Mouse (Mus musculus): ENCODE measurements at regions not wholly inside any gene's neighbourhood (a gene's known extent, or its start where the extent isn't known, plus 50 kb on each side); places are given as distances from the start of the nearest gene placed in this dataset.
"Not testable (repeated sequence)": the region's sequence is repeated elsewhere in the genome, so short reads cannot be mapped to it uniquely, and the experiment has no call there.

DNA sequence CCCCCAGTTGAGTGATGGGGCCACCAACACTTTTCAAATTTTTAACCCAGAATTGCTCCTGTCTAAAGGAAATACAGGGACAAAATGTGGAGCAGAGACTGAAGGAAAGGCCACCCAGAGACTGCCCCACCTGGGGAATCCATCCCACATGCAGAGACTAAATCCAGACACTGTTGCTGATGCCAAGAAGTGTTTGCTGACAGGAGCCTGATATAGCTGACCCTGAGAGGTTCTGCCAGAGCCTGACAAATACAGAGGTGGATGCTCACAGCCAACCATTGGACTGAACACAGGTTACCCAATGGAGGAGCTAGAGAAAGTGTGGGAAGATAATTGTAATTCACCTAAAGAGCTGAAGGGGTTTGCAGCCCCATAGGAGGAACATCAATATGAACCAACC is 126.6 kb upstream of the Nhs start:
- H3K4me3 ChIP-seq (replicated peaks; ENCODE audit: low read length); ATAC-seq (ENCODE audit: insufficient read depth, low FRiP score); H3K27ac ChIP-seq (ENCODE audit: low read length); H3K36me3 ChIP-seq (ENCODE audit: control insufficient read depth, insufficient read depth, low read length); H3K4me2 ChIP-seq (ENCODE audit: low read depth, low read length); H3K9me3 ChIP-seq (replicated peaks; ENCODE audit: control insufficient read depth, low read length); H3K9ac ChIP-seq (ENCODE audit: low read length); H3K27me3 ChIP-seq (ENCODE audit: control insufficient read depth, insufficient read depth, low read length); H3K4me1 ChIP-seq (ENCODE audit: control insufficient read depth, insufficient read depth, low read length): not testable (repeated sequence)

DNA sequence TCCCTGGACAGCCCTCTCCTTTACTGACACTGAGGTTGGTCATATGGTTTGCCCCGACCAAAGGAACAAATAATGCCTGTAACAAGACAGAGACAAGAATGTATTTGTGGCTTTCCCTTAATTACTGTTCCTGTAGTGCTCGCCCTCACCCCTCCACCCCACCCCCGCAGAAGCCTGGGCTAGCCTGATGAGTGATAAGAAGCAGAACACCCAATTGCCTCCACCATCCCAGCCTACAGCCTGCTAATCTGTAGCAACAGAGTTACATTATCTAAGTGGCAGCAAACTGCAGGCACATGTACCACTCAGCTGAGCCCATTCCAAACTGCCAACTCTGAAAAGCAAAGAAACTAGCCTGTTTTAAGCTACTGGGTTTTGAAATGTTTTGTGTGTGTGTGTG is 124.7 kb upstream of the Nhs start:
- H3K27me3 ChIP-seq (ENCODE audit: control insufficient read depth, insufficient read depth, low read length) = no peaks in the 10 kb centered on the region
- H3K4me2 ChIP-seq (ENCODE audit: low read depth, low read length) = no peak overlapping the region
- H3K36me3 ChIP-seq (ENCODE audit: control insufficient read depth, insufficient read depth, low read length) = no peaks in the 10 kb centered on the region
- no peak overlapping the region for H3K27ac ChIP-seq (ENCODE audit: low read length)
- ATAC-seq (ENCODE audit: insufficient read depth, low FRiP score) = no peak
- H3K4me1 ChIP-seq (ENCODE audit: control insufficient read depth, insufficient read depth, low read length) = no peaks in the 10 kb centered on the region
- H3K4me3 ChIP-seq (replicated peaks; ENCODE audit: low read length) = no peak overlapping the region
- H3K9ac ChIP-seq (ENCODE audit: low read length) = no peak overlapping the region
- no peaks in the 10 kb centered on the region for H3K9me3 ChIP-seq (replicated peaks; ENCODE audit: control insufficient read depth, low read length)
- WGBS = 48% methylated on average over 3 of the region's 3 CpGs

DNA sequence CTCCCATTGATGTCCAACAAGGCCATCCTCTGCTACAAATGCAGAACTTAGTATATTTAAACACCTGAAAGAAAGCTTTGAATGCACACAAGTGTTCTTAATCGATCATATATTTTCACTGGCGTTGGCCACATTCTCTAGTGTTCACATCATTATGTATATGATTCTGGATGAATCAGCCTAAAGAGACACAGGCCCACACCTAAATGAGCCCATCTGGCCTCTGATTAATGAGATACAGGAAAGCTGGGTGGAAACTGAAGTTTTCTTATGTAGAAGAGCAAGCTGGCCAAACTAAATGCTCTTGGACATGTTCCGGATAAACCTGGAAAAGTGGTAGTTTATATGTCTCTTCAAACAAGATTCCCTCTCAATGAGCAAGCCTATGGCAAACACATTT is 123.2 kb upstream of the Nhs start:
- ATAC-seq (ENCODE audit: insufficient read depth, low FRiP score) = no peak
- Histone ChIP-seq H3K27me3 (ENCODE audit: control insufficient read depth, insufficient read depth, low read length) (no peaks in the 10 kb centered on the region), H3K36me3 (ENCODE audit: control insufficient read depth, insufficient read depth, low read length) (no peaks in the 10 kb centered on the region), H3K4me2 (ENCODE audit: low read depth, low read length) (no peak overlapping the region), H3K4me3 (replicated peaks; ENCODE audit: low read length) (no peak overlapping the region), H3K9ac (ENCODE audit: low read length) (no peak overlapping the region), H3K9me3 (replicated peaks; ENCODE audit: control insufficient read depth, low read length) (no peaks in the 10 kb centered on the region), H3K27ac (ENCODE audit: low read length) (no peak overlapping the region), H3K4me1 (ENCODE audit: control insufficient read depth, insufficient read depth, low read length) (no peaks in the 10 kb centered on the region)
- 86% methylated on average over 3 of the region's 3 CpGs for WGBS

DNA sequence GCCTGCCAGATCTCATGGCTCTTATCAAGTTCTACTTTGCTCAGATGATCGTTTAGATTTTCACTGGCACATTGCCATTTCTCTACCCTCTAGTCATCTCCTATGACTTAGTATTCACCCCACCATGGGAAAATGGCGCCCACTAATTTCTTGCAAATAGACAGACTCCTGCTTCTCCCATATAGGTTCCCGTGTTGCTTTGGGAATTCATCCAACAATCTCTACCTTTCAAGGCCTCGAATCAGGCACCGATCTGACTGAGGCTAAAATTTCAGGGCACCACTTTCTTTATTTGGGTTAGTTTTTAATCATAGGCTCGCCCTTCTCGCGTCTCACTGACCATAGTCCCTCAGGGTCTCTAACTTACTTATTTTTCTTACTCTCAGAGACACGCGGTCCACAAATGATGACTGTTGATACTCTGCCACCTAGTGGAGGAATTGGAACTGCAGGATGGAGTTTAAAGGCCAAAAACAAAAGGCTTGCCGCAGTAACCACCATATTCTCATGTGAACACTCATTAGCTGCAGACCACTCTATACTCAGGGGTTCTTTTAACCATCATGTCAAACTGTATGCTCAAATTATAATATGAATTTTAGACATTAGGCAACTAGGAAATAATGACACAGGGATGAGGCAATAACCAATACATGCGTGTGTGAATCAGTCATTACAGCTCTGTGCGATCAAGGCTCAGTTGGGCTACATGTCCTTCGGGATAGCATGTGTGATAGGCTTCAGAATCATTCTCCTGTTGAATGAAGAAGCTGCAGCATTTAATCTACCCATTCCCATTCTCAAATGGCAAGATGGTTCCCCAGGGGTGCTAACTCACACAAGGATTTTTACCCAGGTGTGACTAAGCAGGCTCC is 119.5 kb upstream of the Nhs start:
- Histone ChIP-seq H3K4me3 (replicated peaks; ENCODE audit: low read length) (no peak overlapping the region), H3K9ac (ENCODE audit: low read length) (no peak overlapping the region), H3K27me3 (ENCODE audit: control insufficient read depth, insufficient read depth, low read length) (no peaks in the 10 kb centered on the region; the same call in 1 of the 2 replicates), H3K4me1 (ENCODE audit: control insufficient read depth, insufficient read depth, low read length) (no peaks in the 10 kb centered on the region), H3K36me3 (ENCODE audit: control insufficient read depth, insufficient read depth, low read length) (no peaks in the 10 kb centered on the region), H3K9me3 (replicated peaks; ENCODE audit: control insufficient read depth, low read length) (no peaks in the 10 kb centered on the region), H3K27ac (ENCODE audit: low read length) (no peak overlapping the region), H3K4me2 (ENCODE audit: low read depth, low read length) (no peak overlapping the region)
- ATAC-seq (ENCODE audit: insufficient read depth, low FRiP score) = no peak
- 55% methylated on average over 14 of the region's 14 CpGs for WGBS

DNA sequence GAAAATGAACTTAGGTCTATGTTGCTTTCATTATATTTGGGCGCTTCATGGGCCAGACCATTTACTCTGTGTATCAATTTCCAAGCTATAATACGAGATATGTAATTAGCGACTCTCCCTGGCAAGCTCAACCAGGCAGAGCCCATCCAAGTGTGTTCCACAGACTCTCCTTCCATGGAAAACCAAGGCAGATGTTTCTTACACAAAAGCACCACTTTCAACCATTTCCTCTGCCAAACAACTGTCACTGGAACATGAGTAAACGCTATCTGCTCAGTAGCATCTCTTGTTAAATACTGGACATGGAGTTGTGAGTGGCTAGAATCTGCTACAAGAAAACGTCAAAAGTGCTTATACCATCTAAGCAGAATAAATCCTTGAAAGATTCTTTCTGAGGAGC is 115.1 kb upstream of the Nhs start:
- H3K4me2 ChIP-seq (ENCODE audit: low read depth, low read length) = no peak overlapping the region
- no peak overlapping the region for H3K9ac ChIP-seq (ENCODE audit: low read length)
- H3K4me3 ChIP-seq (replicated peaks; ENCODE audit: low read length) = no peak overlapping the region
- no peak overlapping the region for H3K27ac ChIP-seq (ENCODE audit: low read length)
- H3K27me3 ChIP-seq (ENCODE audit: control insufficient read depth, insufficient read depth, low read length) = no peaks in the 10 kb centered on the region; the same call in 1 of the 2 replicates
- H3K9me3 ChIP-seq (replicated peaks; ENCODE audit: control insufficient read depth, low read length) = no peaks in the 10 kb centered on the region
- ATAC-seq (ENCODE audit: insufficient read depth, low FRiP score) = no peak
- no peaks in the 10 kb centered on the region for H3K36me3 ChIP-seq (ENCODE audit: control insufficient read depth, insufficient read depth, low read length)
- 64% methylated on average over 5 of the region's 5 CpGs for WGBS
- H3K4me1 ChIP-seq (ENCODE audit: control insufficient read depth, insufficient read depth, low read length) = no peaks in the 10 kb centered on the region

DNA sequence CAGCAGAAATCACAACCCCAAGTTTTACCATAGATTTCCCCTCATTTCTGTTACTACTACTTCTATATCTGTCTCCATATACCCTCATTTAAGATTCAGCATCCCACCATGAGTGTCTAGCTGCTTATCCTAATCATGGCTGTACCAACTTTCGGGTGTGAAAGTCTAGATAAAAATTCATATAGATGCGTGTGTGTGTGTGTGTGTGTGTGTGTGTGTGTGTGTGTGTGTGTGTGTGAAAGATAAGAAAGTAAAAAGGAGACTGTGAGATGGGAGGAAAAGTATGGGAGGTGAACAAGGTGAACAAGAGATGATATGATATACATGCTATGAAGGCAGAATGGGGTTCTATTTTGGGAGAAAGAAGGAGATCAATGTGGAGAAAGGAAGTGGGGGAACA is 111.7 kb upstream of the Nhs start:
- ATAC-seq (ENCODE audit: insufficient read depth, low FRiP score) = no peak
- peaks cover 4% of the 10 kb centered on the region; the same call in 1 of the 2 replicates for H3K27me3 ChIP-seq (ENCODE audit: control insufficient read depth, insufficient read depth, low read length)
- H3K36me3 ChIP-seq (ENCODE audit: control insufficient read depth, insufficient read depth, low read length) = no peaks in the 10 kb centered on the region

DNA sequence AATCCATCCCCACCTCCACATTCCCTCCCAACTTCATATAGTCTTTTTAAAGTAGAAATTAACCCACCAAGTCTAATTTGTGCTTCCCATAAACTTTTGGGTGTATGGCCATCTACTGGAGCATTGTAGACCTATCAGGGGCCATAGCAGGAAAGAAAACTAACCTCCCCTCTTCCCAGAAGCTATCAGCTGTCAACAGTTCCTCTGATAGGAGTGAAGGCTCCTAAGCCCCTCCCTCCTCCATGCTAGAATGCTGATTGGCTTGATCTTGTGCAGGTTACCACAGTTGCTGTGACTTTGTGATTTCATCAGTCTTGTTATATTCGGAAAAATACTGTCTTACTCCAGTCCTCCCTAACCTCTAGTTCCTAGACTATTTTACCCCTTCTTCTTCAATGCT is 109.4 kb upstream of the Nhs start:
- no peak overlapping the region for H3K9ac ChIP-seq (ENCODE audit: low read length)
- peaks cover 4% of the 10 kb centered on the region; the same call in 1 of the 2 replicates for H3K27me3 ChIP-seq (ENCODE audit: control insufficient read depth, insufficient read depth, low read length)
- no peak overlapping the region for H3K4me2 ChIP-seq (ENCODE audit: low read depth, low read length)
- H3K27ac ChIP-seq (ENCODE audit: low read length) = no peak overlapping the region
- no peaks in the 10 kb centered on the region for H3K36me3 ChIP-seq (ENCODE audit: control insufficient read depth, insufficient read depth, low read length)
- no peak overlapping the region for H3K4me3 ChIP-seq (replicated peaks; ENCODE audit: low read length)
- no peak for ATAC-seq (ENCODE audit: insufficient read depth, low FRiP score)
- H3K4me1 ChIP-seq (ENCODE audit: control insufficient read depth, insufficient read depth, low read length) = no peaks in the 10 kb centered on the region
- no peaks in the 10 kb centered on the region for H3K9me3 ChIP-seq (replicated peaks; ENCODE audit: control insufficient read depth, low read length)
- 97% methylated on average over 1 of the region's 1 CpGs for WGBS

More for the DNA sequence above, 111.7 kb upstream of the Nhs start:
- Histone ChIP-seq H3K4me2 (ENCODE audit: low read depth, low read length) (no peak overlapping the region), H3K4me3 (replicated peaks; ENCODE audit: low read length) (no peak overlapping the region), H3K9ac (ENCODE audit: low read length) (no peak overlapping the region), H3K4me1 (ENCODE audit: control insufficient read depth, insufficient read depth, low read length) (no peaks in the 10 kb centered on the region), H3K27ac (ENCODE audit: low read length) (no peak overlapping the region), H3K9me3 (replicated peaks; ENCODE audit: control insufficient read depth, low read length) (no peaks in the 10 kb centered on the region)
- 71% methylated on average over 2 of the region's 2 CpGs for WGBS

DNA sequence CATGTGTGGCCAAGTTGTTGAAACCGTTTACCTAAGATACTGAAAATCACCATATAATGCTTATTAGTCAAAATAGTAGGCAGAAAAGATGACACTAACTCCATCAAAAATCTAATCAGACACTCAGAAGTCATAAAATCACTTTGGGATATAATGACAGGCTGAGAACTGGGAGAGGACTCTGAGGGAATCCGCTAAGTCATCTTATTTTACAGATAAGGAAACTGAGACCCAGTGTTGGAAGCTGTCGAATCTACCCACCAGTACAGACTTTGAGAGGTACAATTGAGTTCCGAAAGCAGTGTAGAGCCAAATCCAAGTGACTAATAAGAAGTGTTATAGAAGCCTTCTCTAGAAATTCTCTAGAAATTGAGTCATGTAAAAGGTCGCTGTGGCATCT is 108.6 kb upstream of the Nhs start:
- no peaks in the 10 kb centered on the region for H3K36me3 ChIP-seq (ENCODE audit: control insufficient read depth, insufficient read depth, low read length)
- H3K4me2 ChIP-seq (ENCODE audit: low read depth, low read length) = no peak overlapping the region
- no peak for ATAC-seq (ENCODE audit: insufficient read depth, low FRiP score)

DNA sequence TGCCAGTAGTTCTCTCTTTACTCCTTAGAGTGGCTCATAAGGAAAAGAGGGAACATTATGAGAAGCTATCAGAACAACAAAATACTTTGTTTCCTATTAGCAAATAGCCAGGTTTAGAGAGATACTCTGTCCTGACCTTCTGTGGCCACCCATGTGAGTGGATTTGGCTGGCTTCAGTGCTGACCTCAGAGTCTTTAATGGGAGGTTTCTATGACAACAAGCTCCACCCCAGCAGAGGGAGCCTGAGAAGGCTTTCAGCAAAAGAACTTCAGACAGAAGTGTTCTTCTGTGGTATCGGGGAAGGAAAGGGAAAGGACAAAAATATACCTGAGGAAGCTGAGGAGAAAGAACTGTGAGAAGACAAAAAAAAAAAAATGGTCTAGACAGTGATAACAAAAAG is 108.1 kb upstream of the Nhs start:
- Histone ChIP-seq H3K4me3 (replicated peaks; ENCODE audit: low read length) (no peak overlapping the region), H3K9me3 (replicated peaks; ENCODE audit: control insufficient read depth, low read length) (no peaks in the 10 kb centered on the region), H3K9ac (ENCODE audit: low read length) (no peak overlapping the region), H3K27ac (ENCODE audit: low read length) (no peak overlapping the region), H3K4me2 (ENCODE audit: low read depth, low read length) (no peak overlapping the region), H3K27me3 (ENCODE audit: control insufficient read depth, insufficient read depth, low read length) (peaks cover 4% of the 10 kb centered on the region; the same call in 1 of the 2 replicates), H3K4me1 (ENCODE audit: control insufficient read depth, insufficient read depth, low read length) (no peaks in the 10 kb centered on the region), H3K36me3 (ENCODE audit: control insufficient read depth, insufficient read depth, low read length) (no peaks in the 10 kb centered on the region)
- no peak for ATAC-seq (ENCODE audit: insufficient read depth, low FRiP score)
- 35% methylated on average over 1 of the region's 1 CpGs for WGBS

More for the DNA sequence above, 108.6 kb upstream of the Nhs start:
- Histone ChIP-seq H3K27me3 (ENCODE audit: control insufficient read depth, insufficient read depth, low read length) (peaks cover 4% of the 10 kb centered on the region; the same call in 1 of the 2 replicates), H3K4me3 (replicated peaks; ENCODE audit: low read length) (no peak overlapping the region), H3K9ac (ENCODE audit: low read length) (no peak overlapping the region), H3K4me1 (ENCODE audit: control insufficient read depth, insufficient read depth, low read length) (no peaks in the 10 kb centered on the region), H3K27ac (ENCODE audit: low read length) (no peak overlapping the region), H3K9me3 (replicated peaks; ENCODE audit: control insufficient read depth, low read length) (no peaks in the 10 kb centered on the region)
- WGBS = 82% methylated on average over 5 of the region's 5 CpGs

All from stomach, embryonic 16.5 days (tissue).